In the genomic region with DNA sequence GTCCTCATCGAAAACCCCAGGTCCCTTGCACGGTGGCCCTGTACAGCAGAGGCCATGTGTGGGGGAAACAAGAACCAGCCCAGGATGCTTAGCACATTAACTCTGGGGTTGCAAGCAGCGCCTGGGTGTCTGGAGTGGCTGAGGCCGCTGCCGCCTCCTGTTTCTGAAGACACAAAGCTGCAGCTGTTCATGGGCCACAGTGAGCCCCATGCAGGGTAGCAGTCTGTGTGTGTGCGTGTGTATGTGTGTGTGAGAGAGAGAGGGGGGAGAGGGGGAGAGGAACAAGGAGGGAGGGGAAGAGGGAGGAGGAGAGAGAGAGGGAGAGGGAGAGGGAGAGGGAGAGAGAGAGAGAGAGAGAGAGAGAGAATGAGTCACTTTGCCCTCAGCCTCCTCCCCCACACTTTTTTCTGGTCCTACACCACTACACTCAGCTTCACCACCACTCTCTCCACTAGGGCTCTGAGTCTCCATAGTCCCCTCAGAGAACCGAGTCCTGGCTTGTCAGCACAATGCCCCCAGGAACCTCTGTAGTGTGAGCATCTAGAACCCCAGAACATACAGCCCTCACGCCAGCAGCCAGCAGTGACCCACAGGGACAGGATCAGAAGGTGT, we compare ENCODE assay signal across 9 mouse cellular contexts. TPM values are rescaled to one million over a fixed set of nuclear protein-coding genes. Genes with fewer than 3 reads are reported as not detected.
DNase-seq lines count a peak whose midpoint lies in the region; ATAC-seq and TF ChIP-seq lines count a peak whose summit lies in the region.
"Had no signal": no experiment of that assay in that cellular context is flagged by ENCODE, and none has a peak within 500 bp of the region (broad histone marks: within the 10 kb centered on the region; RNA-seq: fewer than 3 reads in every experiment).

No protein-coding gene starts in this region.

- TF ChIP-seq POLR2A in myocyte (IDR thresholded peaks at IDR 0.05; ENCODE audit: insufficient read length, low read depth): no peak

- H3K4me1 ChIP-seq in heart, embryonic 12.5 days (replicated peaks): peaks cover 54% of the 10 kb centered on the region
- H3K4me1 ChIP-seq in embryonic facial prominence, embryonic 13.5 days: peaks cover 21% of the 10 kb centered on the region

- peak overlapping the region; percentile 17; the same call in 1 of the 2 replicates for H3K9ac ChIP-seq in heart, embryonic 12.5 days
- no peak overlapping the region for H3K9ac ChIP-seq in embryonic facial prominence, embryonic 13.5 days
- H3K9ac ChIP-seq: neural tube, embryonic 12.5 days had no signal

- no peak for ATAC-seq in heart, embryonic 12.5 days (ENCODE audit: insufficient number of reproducible peaks, low FRiP score)
- ATAC-seq in embryonic facial prominence, embryonic 13.5 days (ENCODE audit: insufficient number of reproducible peaks, insufficient read depth, low FRiP score, low TSS enrichment, low read depth): no peak

- H3K4me2 ChIP-seq in heart, embryonic 12.5 days: no peak overlapping the region
- H3K4me2 ChIP-seq in embryonic facial prominence, embryonic 13.5 days: no peak overlapping the region
- peak overlapping the region; percentile 61 for H3K4me2 ChIP-seq in myocyte (ENCODE audit: low read depth)
- H3K4me2 ChIP-seq: neural tube, embryonic 12.5 days had no signal

- no peak overlapping the region for H3K4me3 ChIP-seq in heart, embryonic 12.5 days
- H3K4me3 ChIP-seq in embryonic facial prominence, embryonic 13.5 days: no peak overlapping the region
- H3K4me3 ChIP-seq in myocyte: no peak overlapping the region
- H3K4me3 ChIP-seq: neural tube, embryonic 12.5 days had no signal

- H3K9me3 ChIP-seq in heart, embryonic 12.5 days (replicated peaks): no peaks in the 10 kb centered on the region
- H3K9me3 ChIP-seq in embryonic facial prominence, embryonic 13.5 days: no peaks in the 10 kb centered on the region
- H3K9me3 ChIP-seq: neural tube, embryonic 12.5 days had no signal

- H3K79me2 ChIP-seq in myocyte (ENCODE audit: control insufficient read depth, insufficient read depth): no peaks in the 10 kb centered on the region

- H3K27me3 ChIP-seq in heart, embryonic 12.5 days (replicated peaks): no peaks in the 10 kb centered on the region
- no peaks in the 10 kb centered on the region; the same call in 1 of the 2 replicates for H3K27me3 ChIP-seq in embryonic facial prominence, embryonic 13.5 days
- no peaks in the 10 kb centered on the region for H3K27me3 ChIP-seq in myocyte (ENCODE audit: control insufficient read depth, insufficient read depth, insufficient read length)
- H3K27me3 ChIP-seq: neural tube, embryonic 12.5 days had no signal

- no peak overlapping the region for H3ac ChIP-seq in myocyte (ENCODE audit: control insufficient read depth, insufficient read length)

- H3K36me3 ChIP-seq in heart, embryonic 12.5 days: no peaks in the 10 kb centered on the region
- H3K36me3 ChIP-seq in embryonic facial prominence, embryonic 13.5 days: no peaks in the 10 kb centered on the region
- no peaks in the 10 kb centered on the region for H3K36me3 ChIP-seq in myocyte (ENCODE audit: control insufficient read depth, insufficient read depth)
- H3K36me3 ChIP-seq: neural tube, embryonic 12.5 days had no signal

- peak overlapping the region; percentile 32; the same call in 1 of the 2 replicates for H3K27ac ChIP-seq in heart, embryonic 12.5 days (ENCODE audit: poor library complexity, severe bottlenecking)
- peak overlapping the region; percentile 73 for H3K27ac ChIP-seq in embryonic facial prominence, embryonic 13.5 days
- H3K27ac ChIP-seq: neural tube, embryonic 12.5 days had no signal

- no peak for DNase-seq in heart, adult 8-10 months (ENCODE audit: low spot score)
- DNase-seq in lung, postnatal 10 days: peak; percentile 43
- DNase-seq in lung, postnatal 14 days: no peak
- no peak for DNase-seq in T-cell, adult 2 months (ENCODE audit: low spot score)
- DNase-seq in gastrocnemius, postnatal 10 days: no peak

- 31% methylated on average over 8 of the region's 8 CpGs for WGBS in heart, embryonic 12.5 days
- 30% methylated on average over 8 of the region's 8 CpGs for WGBS in embryonic facial prominence, embryonic 13.5 days

TF ChIP-seq in myocyte, 11 proteins besides CTCF, POLR2A, EP300 and RAD21:
- peak; percentile 94 to 98 (median 96) for TF ChIP-seq MYOG (IDR thresholded peaks at IDR 0.05; ENCODE audit: control insufficient read depth in 1 of 3, insufficient read depth in 1 of 3, insufficient read length in 2 of 3, low read depth in 2 of 3)
- peak; percentile 45 for TF ChIP-seq TCF3 (IDR thresholded peaks at IDR 0.05; ENCODE audit: insufficient read length, low read depth)
- no peak for TF ChIP-seq SRF (IDR thresholded peaks at IDR 0.05; ENCODE audit: control insufficient read depth, insufficient read length, low read depth)
- peak; percentile 55 for TF ChIP-seq TCF12 (IDR thresholded peaks at IDR 0.05; ENCODE audit: insufficient read depth, poor library complexity, severe bottlenecking)
- TF ChIP-seq MAX (IDR thresholded peaks at IDR 0.05; ENCODE audit: low read depth): no peak
- peak; percentile 81 to 97 (median 97) for TF ChIP-seq MYOD1 (IDR thresholded peaks at IDR 0.05; ENCODE audit: control insufficient read depth in 1 of 3, insufficient read length in 2 of 3, low read depth in 2 of 3)

RNA-seq across cellular contexts. Expression of gene Pim3, which starts 18.4 kb away (rescaled TPM):
- 67.5 and 68.1 TPM in 2 replicates for polyA plus RNA-seq in heart, embryonic 12.5 days (2016; fragmentation: Nextera tagmentation; extraction: Ambion mirVana)
- 100 to 1,000 TPM in 1 of 4 experiments, 10 to 100 TPM in 3; 70.8 to 183 (median 86.1) TPM for total RNA-seq in heart, adult 8-10 months (2022)
- 48.7 and 52.9 TPM in 2 replicates for polyA plus RNA-seq in embryonic facial prominence, embryonic 13.5 days (2015; fragmentation: Nextera tagmentation; extraction: Ambion mirVana)
- 26.9 TPM for polyA plus RNA-seq in myocyte (2012; fragmentation: generic; extraction: Trizol)
- total RNA-seq in gastrocnemius, postnatal 10 days (2021): 10 to 100 TPM; 14.8 to 19.4 TPM

RNA-seq across cellular contexts. Expression of gene Creld2, which starts 24.1 kb away (rescaled TPM):
- 61.9 and 66.4 TPM in 2 replicates for polyA plus RNA-seq in heart, embryonic 12.5 days (2016; fragmentation: Nextera tagmentation; extraction: Ambion mirVana)
- 10 to 100 TPM; 17.2 to 28.0 (median 21.1) TPM for total RNA-seq in heart, adult 8-10 months (2022)
- 74.7 and 87.3 TPM in 2 replicates for polyA plus RNA-seq in embryonic facial prominence, embryonic 13.5 days (2015; fragmentation: Nextera tagmentation; extraction: Ambion mirVana)
- polyA plus RNA-seq in myocyte (2012; fragmentation: generic; extraction: Trizol): 49.3 TPM
- 10 to 100 TPM in 1 of 2 experiments, 1 to 10 TPM in 1; 9.4 to 13.6 TPM for total RNA-seq in gastrocnemius, postnatal 10 days (2021)

RNA-seq across cellular contexts. Expression of gene Alg12, which starts 24.5 kb away (rescaled TPM):
- 9.3 and 9.4 TPM in 2 replicates for polyA plus RNA-seq in heart, embryonic 12.5 days (2016; fragmentation: Nextera tagmentation; extraction: Ambion mirVana)
- 10 to 100 TPM in 2 of 4 experiments, 1 to 10 TPM in 2; 7.4 to 10.3 (median 9.9) TPM for total RNA-seq in heart, adult 8-10 months (2022)
- 11.2 and 12.2 TPM in 2 replicates for polyA plus RNA-seq in embryonic facial prominence, embryonic 13.5 days (2015; fragmentation: Nextera tagmentation; extraction: Ambion mirVana)
- 15.0 TPM for polyA plus RNA-seq in myocyte (2012; fragmentation: generic; extraction: Trizol)
- total RNA-seq in gastrocnemius, postnatal 10 days (2021): 1 to 10 TPM; 5.7 to 6.5 TPM
